Mouse (Mus musculus): Measurements from ENCODE around the gene Tmco3. TPM values are rescaled to one million over a fixed set of nuclear protein-coding genes. Genes with fewer than 3 reads are reported as not detected.

Tmco3 gene
- polyA plus RNA-seq, 1 experiment from 2014 or later: 41.0 TPM

DNA sequence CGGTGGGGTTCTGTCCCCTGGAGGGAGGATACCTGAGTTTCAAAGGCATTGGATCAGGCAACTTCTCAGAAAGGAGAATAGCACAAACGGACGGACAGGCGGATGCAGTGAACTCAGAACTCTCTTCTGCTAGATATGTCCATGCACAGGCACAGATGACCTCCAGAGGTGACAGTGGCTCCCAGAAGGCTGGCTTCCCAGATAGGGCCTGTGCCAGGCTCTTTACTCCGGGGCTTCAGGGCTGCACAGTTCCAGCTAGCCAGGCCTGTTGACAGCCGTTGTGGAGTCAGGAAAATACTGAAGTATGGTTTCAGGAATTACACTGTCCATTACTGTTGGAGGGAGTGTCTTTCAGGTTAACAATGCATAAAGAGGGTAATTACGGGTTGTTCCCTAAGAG, 62.1 kb downstream of the Tmco3 start:
- Histone ChIP-seq H3K4me3 (no peak overlapping the region), H3K9ac (no peak overlapping the region), H3K4me1 (no peaks in the 10 kb centered on the region), H3K27ac (no peak overlapping the region), H3K9me3 (no peaks in the 10 kb centered on the region), H3K36me3 (peaks cover 87% of the 10 kb centered on the region), H3K4me2 (no peak overlapping the region), H3K27me3 (no peaks in the 10 kb centered on the region)
- no peak for ATAC-seq (ENCODE audit: borderline replicate concordance, extremely low read depth, low FRiP score, low TSS enrichment)
- WGBS: 85% methylated on average over 7 of the region's 7 CpGs

DNA sequence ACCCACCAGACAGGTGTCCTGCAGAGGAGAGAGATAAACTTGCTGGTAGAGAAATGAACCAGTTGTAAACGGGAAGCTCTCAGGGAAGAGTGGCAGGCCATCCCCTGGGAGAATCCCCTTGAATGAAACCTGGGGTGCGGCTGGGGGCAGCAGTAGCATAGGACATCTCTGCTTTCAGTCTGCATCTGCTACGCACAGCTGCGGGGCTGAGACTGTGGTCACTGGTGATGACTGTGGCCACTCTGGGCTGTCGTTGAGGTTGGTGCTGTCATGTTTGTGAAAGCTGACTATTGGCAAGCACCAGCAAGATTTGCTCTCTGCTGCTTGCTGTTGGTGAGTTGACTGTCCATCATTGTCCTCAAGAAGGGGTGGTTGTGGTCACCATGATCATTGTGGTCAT, 63.6 kb downstream of the Tmco3 start:
- 82% methylated on average over 5 of the region's 5 CpGs for WGBS
- ATAC-seq (ENCODE audit: borderline replicate concordance, extremely low read depth, low FRiP score, low TSS enrichment): no peak
- H3K4me1 ChIP-seq: no peaks in the 10 kb centered on the region

DNA sequence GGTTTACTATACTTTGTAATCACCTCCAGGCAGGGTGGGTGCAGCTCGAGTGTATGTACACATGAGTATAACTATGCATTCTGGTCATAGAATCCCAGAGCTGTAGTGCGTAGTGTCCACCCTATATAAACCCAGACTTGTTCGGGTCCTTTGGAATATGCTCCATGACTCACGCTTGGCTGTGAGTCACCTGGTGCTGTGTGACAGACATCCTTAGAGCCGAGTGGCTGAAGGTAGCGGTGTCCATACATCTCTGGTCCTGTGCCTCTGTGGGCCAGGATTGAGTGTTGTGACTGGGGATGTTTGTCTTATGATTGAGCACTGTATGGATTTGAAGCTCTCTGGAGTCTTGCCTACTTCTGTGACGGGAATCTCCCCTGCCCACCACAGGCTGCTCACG, 64.6 kb downstream of the Tmco3 start:
- no peaks in the 10 kb centered on the region for H3K27me3 ChIP-seq
- no peak overlapping the region for H3K4me2 ChIP-seq
- H3K9ac ChIP-seq: no peak overlapping the region
- WGBS: 81% methylated on average over 8 of the region's 8 CpGs
- no peak for ATAC-seq (ENCODE audit: borderline replicate concordance, extremely low read depth, low FRiP score, low TSS enrichment)
- no peaks in the 10 kb centered on the region for H3K9me3 ChIP-seq
- H3K36me3 ChIP-seq: peaks cover 88% of the 10 kb centered on the region
- H3K4me3 ChIP-seq: no peak overlapping the region
- no peak overlapping the region for H3K27ac ChIP-seq
- H3K4me1 ChIP-seq: no peaks in the 10 kb centered on the region

More for the DNA sequence above, 63.6 kb downstream of the Tmco3 start:
- no peak overlapping the region for H3K9ac ChIP-seq
- H3K4me2 ChIP-seq: no peak overlapping the region
- H3K9me3 ChIP-seq: no peaks in the 10 kb centered on the region
- H3K4me3 ChIP-seq: no peak overlapping the region
- no peak overlapping the region for H3K27ac ChIP-seq
- no peaks in the 10 kb centered on the region for H3K27me3 ChIP-seq
- H3K36me3 ChIP-seq: peaks cover 87% of the 10 kb centered on the region

DNA sequence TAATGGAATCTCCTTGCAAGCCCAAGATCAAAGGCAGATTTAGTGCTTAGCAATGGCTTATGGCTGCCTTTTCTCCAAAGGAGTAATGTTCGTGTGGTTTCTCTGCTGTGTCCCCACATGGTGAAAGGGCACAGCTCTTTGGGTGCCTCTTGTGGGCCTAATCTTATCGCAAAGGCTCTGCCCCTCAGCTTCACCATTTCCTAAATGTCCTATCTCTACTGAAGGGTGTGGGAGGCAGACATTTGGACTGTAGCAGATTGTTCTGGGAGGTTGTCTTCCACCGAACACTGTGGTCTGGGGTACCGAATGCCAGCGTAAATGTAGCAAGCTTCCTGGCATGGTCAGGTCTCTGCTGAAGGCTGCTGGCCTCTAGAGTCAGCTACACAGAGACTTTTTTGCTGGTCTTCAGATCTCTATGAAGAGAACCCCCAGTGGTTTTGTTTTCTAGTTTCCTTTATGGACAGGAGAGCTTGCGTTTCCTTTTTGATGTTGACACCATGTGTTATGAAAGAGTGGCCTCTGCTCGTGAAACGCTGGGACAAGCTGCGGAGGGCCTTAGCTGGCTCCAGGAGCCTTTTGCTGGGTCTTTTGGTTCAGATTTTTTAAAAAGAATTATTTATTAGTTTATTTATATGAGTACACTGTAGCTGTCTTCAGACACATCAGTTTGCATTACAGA, 65.3 kb downstream of the Tmco3 start:
- 74% methylated on average over 9 of the region's 9 CpGs for WGBS
- Histone ChIP-seq H3K4me1 (no peaks in the 10 kb centered on the region), H3K27ac (no peak overlapping the region), H3K9me3 (no peaks in the 10 kb centered on the region), H3K4me3 (no peak overlapping the region), H3K27me3 (no peaks in the 10 kb centered on the region), H3K36me3 (peaks cover 88% of the 10 kb centered on the region), H3K9ac (no peak overlapping the region), H3K4me2 (no peak overlapping the region)
- no peak for ATAC-seq (ENCODE audit: borderline replicate concordance, extremely low read depth, low FRiP score, low TSS enrichment)

DNA sequence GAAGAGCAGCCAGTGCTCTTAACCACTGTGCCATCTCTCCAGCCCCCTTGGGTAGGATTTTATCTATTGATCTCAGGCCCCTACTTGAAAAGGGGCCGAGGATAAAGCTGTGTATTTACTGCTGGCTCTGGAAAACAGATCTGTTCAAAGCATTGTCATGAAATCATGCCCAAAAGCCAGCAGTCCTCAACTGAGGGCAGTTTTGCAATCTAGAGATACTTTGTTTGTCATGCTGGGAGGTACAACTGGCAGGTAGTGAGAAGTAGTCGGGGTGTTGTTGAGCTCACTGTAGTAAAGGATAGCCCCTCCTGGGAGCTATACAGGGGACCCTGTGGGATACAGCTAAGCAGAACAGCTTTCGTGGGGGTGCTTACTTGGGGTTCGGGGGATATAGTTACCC, 65.9 kb downstream of the Tmco3 start:
- no peak overlapping the region for H3K27ac ChIP-seq
- no peaks in the 10 kb centered on the region for H3K4me1 ChIP-seq
- peaks cover 88% of the 10 kb centered on the region for H3K36me3 ChIP-seq
- 72% methylated on average over 4 of the region's 4 CpGs for WGBS
- ATAC-seq (ENCODE audit: borderline replicate concordance, extremely low read depth, low FRiP score, low TSS enrichment): no peak
- no peaks in the 10 kb centered on the region for H3K27me3 ChIP-seq
- H3K9me3 ChIP-seq: no peaks in the 10 kb centered on the region
- no peak overlapping the region for H3K9ac ChIP-seq
- H3K4me2 ChIP-seq: no peak overlapping the region
- H3K4me3 ChIP-seq: no peak overlapping the region

DNA sequence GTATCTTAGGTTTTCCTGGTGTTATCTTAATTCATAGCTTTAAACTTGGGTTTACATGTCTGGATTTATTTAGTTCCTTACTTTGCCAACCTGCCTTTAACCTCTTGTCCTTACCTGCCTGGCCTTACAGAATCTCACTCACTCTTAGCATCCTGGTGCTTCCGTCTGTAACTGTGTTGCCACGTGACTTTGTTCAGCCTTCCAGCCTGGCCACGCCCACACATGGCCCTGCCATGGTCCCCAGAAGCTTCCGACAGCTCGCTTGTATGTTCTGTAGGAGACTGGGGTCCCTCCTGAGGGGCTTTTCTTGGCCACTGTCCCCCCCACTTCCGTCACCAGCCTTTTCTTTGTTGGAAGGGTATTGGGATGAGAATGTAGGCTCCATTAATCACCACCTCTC, 68.2 kb downstream of the Tmco3 start:
- no peak overlapping the region for H3K9ac ChIP-seq
- no peaks in the 10 kb centered on the region for H3K9me3 ChIP-seq
- H3K4me3 ChIP-seq: no peak overlapping the region
- WGBS: 74% methylated on average over 6 of the region's 6 CpGs
- H3K27me3 ChIP-seq: no peaks in the 10 kb centered on the region
- no peak overlapping the region for H3K4me2 ChIP-seq
- H3K27ac ChIP-seq: no peak overlapping the region
- no peaks in the 10 kb centered on the region for H3K4me1 ChIP-seq
- peaks cover 88% of the 10 kb centered on the region for H3K36me3 ChIP-seq
- no peak for ATAC-seq (ENCODE audit: borderline replicate concordance, extremely low read depth, low FRiP score, low TSS enrichment)

DNA sequence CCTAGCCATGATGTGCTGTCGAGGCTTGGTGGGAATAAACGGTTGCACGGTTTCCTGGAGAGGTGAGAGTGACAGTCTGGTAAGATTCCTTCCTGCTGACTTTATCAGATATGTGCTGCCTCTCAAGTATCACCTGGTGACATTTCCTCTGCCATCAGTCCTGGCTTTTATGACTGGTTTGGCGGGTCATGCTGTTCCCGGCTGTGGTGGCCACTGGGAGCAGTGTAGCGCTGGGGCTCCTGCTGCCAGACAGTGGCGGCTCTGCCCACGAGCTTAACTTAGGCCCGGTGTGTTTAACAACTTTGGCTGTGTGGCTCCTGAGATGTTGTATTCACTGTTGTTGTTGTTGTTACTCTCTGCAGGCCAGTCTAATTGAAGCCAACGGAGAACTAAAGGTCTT, 68.7 kb downstream of the Tmco3 start:
- no peaks in the 10 kb centered on the region for H3K4me1 ChIP-seq
- peaks cover 88% of the 10 kb centered on the region for H3K36me3 ChIP-seq
- H3K27me3 ChIP-seq: no peaks in the 10 kb centered on the region
- WGBS: 62% methylated on average over 10 of the region's 10 CpGs
- no peak for ATAC-seq (ENCODE audit: borderline replicate concordance, extremely low read depth, low FRiP score, low TSS enrichment)
- H3K4me2 ChIP-seq: no peak overlapping the region
- no peak overlapping the region for H3K27ac ChIP-seq
- H3K9me3 ChIP-seq: no peaks in the 10 kb centered on the region
- H3K4me3 ChIP-seq: no peak overlapping the region
- no peak overlapping the region for H3K9ac ChIP-seq

DNA sequence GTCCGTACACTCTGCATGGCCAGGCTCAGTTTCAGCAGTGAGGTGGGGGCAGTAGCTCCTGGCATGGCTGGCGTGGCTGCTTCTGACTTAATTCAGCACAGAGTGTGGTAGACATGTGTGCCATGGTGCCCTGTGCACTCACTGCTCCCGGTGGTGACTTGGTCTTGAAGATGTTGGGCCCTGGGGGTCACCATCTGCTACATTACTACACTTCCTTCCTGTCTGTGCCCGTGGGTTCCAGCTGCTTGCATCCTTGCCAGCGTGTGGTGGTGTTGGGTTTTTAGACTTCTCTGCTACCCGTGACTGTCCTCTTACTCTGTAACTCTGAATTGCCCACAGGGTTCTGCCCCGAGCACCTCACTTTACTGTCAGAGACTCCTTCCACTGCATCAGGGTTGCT, 72.2 kb downstream of the Tmco3 start:
- no peaks in the 10 kb centered on the region for H3K4me1 ChIP-seq
- ATAC-seq (ENCODE audit: borderline replicate concordance, extremely low read depth, low FRiP score, low TSS enrichment): no peak
- no peak overlapping the region for H3K4me2 ChIP-seq
- no peaks in the 10 kb centered on the region for H3K9me3 ChIP-seq
- no peak overlapping the region for H3K9ac ChIP-seq
- no peak overlapping the region for H3K4me3 ChIP-seq
- H3K36me3 ChIP-seq: peaks cover 96% of the 10 kb centered on the region
- 92% methylated on average over 7 of the region's 7 CpGs for WGBS
- H3K27ac ChIP-seq: no peak overlapping the region
- no peaks in the 10 kb centered on the region for H3K27me3 ChIP-seq

DNA sequence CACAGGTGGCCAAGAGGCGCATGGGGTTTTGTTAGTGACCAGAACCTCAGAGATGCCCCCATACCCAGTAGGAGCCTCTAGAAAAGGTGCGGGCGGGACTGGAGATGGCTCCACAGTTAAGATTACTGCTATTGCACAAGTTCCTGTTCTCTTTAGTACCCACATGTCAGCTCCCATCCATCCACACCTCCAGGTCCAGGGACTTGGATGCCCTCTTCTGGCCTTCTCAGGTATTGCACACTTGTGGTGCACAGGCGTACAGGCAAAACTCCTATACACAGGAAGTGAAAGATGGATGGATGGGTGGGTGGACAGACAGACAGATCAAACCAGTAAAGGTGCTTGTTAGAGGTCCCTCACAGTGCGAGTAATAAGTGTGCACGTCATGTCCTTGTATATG, 73.9 kb downstream of the Tmco3 start:
- Histone ChIP-seq H3K36me3 (peaks cover 96% of the 10 kb centered on the region), H3K27ac (no peak overlapping the region), H3K4me2 (no peak overlapping the region), H3K9me3 (no peaks in the 10 kb centered on the region), H3K27me3 (no peaks in the 10 kb centered on the region), H3K4me3 (no peak overlapping the region), H3K4me1 (no peaks in the 10 kb centered on the region), H3K9ac (no peak overlapping the region)
- 93% methylated on average over 6 of the region's 6 CpGs for WGBS
- no peak for ATAC-seq (ENCODE audit: borderline replicate concordance, extremely low read depth, low FRiP score, low TSS enrichment)

Other genes starting within 250 kb of the Tmco3 start
- 0.42 and 0.46 TPM in 2 replicates for gene Proz, start 227.3 kb upstream of the Tmco3 start, polyA plus RNA-seq (2015; fragmentation: Nextera tagmentation; extraction: Ambion mirVana)
- gene Pcid2, start 182.7 kb upstream of the Tmco3 start, polyA plus RNA-seq (2015; fragmentation: Nextera tagmentation; extraction: Ambion mirVana): 38.3 and 40.6 TPM in 2 replicates
- gene Cul4a, start 182.6 kb upstream of the Tmco3 start, polyA plus RNA-seq (2015; fragmentation: Nextera tagmentation; extraction: Ambion mirVana): 94.8 and 97.4 TPM in 2 replicates
- gene Lamp1, start 129.0 kb upstream of the Tmco3 start, polyA plus RNA-seq (2015; fragmentation: Nextera tagmentation; extraction: Ambion mirVana): 318 and 321 TPM in 2 replicates
- gene Grtp1, start 87.6 kb upstream of the Tmco3 start, polyA plus RNA-seq (2015; fragmentation: Nextera tagmentation; extraction: Ambion mirVana): 6.2 and 6.6 TPM in 2 replicates
- gene Adprhl1, start 34.0 kb upstream of the Tmco3 start, polyA plus RNA-seq (2015; fragmentation: Nextera tagmentation; extraction: Ambion mirVana): 3.4 and 6.0 TPM in 2 replicates
- 22.5 and 23.8 TPM in 2 replicates for gene Dcun1d2, start 59 bp upstream of the Tmco3 start, polyA plus RNA-seq (2015; fragmentation: Nextera tagmentation; extraction: Ambion mirVana)
- gene Tfdp1, start 50.6 kb downstream of the Tmco3 start, polyA plus RNA-seq (2015; fragmentation: Nextera tagmentation; extraction: Ambion mirVana): 187 TPM in 2 replicates
- not detected in 2 replicates for gene Atp4b, start 108.6 kb downstream of the Tmco3 start, polyA plus RNA-seq (2015; fragmentation: Nextera tagmentation; extraction: Ambion mirVana)
- gene Grk1, start 116.9 kb downstream of the Tmco3 start, polyA plus RNA-seq (2015; fragmentation: Nextera tagmentation; extraction: Ambion mirVana): 0.03 TPM in 1 of 2 replicates, not detected in the other
- gene Tmem255b, start 147.0 kb downstream of the Tmco3 start, polyA plus RNA-seq (2015; fragmentation: Nextera tagmentation; extraction: Ambion mirVana): 0.67 and 0.75 TPM in 2 replicates
- 74.8 and 85.7 TPM in 2 replicates for gene Gas6, start 206.3 kb downstream of the Tmco3 start, polyA plus RNA-seq (2015; fragmentation: Nextera tagmentation; extraction: Ambion mirVana)

Measured in lung, embryonic 15.5 days (tissue).